Mouse (Mus musculus) G1E-ER4 (cell line): Measurements from ENCODE around the gene Urah. TPM values are rescaled to one million over a fixed set of nuclear protein-coding genes. Genes with fewer than 3 reads are reported as not detected.

ENCODE experiments used
- GATA1 ChIP-seq: IDR thresholded peaks from one replicate; pipeline ENCODE4 v1.8.0; 2012; ENCODE audit warnings: low read length, inconsistent platforms
- polyA plus RNA-seq: library from polyadenylated mRNA; stranded (reverse); fragments of >175 nt; gene quantifications from 2 replicates; pipeline ENCODE4 v1.2.3, GENCODE M21; 2012

Gene Urah
- polyA plus RNA-seq, 1 experiment = not detected

- no peak for TF ChIP-seq GATA1
Measured at GRCm38 (mm10) chr7:140854483-140854882, 19.7 kb downstream of the Urah start.

DNA sequence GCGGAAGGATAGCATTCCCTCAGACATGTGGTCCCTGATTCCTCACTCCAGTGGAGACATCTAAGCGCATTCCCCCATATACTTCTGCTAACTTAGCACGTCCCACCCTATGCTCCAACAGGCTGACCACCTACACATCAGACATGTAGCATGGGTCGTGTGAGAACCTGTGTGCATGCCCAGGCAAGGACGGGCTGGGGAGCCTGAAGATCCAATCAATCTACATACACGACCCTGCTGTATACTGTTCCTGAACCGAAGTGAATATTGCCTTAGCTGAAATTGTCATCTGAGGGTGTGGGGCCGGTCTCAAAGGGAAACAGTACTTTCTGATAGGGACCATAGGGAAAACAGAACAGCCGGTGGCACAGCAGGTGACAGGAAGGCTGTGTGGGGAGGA lies 20.4 kb downstream of the Urah start:
- TF ChIP-seq GATA1 = no peak

GRCm38 (mm10) chr7:140855860-140856784 lies 21.3 kb downstream of the Urah start, which contains the start of gene Gm45785:
Gene Gm45785, minus strand, starts transcription at chr7:140856331.
- TF ChIP-seq GATA1 = no peak

- no peak for TF ChIP-seq GATA1
Measured at GRCm38 (mm10) chr7:140856785-140857549, 22.1 kb downstream of the Urah start, which contains the start of gene Ric8a. Gene Ric8a, plus strand, starts transcription at chr7:140856957.

DNA sequence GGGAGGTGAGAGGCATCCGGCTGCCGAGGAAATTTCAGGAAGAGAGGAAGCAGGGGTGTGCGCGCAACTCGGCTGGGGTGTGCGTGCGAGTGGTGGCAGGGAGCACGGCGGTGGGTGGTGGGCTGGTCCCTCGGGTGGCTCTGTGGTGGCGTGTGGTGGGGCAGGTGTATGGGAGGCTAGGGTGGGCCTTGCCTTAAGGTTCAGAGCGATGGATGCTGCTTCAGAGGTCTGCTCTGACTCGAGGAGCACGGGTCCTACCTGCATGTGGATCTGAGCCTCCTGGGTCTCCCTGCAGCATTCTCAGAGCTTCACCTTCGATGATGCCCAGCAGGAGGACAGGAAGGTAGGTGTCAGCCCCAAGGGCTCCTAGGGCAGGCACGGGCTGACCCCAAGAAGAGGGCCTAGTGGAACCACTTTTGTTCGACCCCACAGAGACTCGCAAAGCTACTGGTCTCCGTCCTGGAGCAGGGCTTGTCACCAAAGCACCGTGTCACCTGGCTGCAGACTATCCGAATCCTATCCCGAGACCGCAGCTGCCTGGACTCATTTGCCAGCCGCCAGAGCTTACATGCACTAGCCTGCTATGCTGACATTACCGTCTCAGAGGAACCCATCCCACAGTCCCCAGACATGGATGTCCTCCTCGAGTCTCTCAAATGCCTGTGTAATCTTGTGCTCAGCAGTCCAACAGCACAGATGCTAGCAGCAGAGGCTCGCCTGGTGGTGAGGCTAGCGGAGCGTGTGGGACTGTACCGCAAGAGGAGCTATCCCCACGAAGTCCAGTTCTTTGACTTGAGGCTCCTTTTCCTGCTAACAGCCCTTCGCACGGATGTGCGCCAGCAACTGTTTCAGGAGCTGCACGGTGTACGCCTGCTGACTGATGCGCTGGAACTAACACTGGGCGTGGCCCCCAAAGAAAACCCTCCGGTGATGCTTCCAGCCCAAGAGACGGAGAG lies 23.0 kb downstream of the Urah start, which contains the start of gene Bet1l:
Bet1l (minus strand) TSS at position 28 of the 956 bp plus-strand sequence.
- no peak for TF ChIP-seq GATA1

- TF ChIP-seq GATA1 = no peak
Measured at GRCm38 (mm10) chr7:140858746-140859145, 23.9 kb downstream of the Urah start.

DNA sequence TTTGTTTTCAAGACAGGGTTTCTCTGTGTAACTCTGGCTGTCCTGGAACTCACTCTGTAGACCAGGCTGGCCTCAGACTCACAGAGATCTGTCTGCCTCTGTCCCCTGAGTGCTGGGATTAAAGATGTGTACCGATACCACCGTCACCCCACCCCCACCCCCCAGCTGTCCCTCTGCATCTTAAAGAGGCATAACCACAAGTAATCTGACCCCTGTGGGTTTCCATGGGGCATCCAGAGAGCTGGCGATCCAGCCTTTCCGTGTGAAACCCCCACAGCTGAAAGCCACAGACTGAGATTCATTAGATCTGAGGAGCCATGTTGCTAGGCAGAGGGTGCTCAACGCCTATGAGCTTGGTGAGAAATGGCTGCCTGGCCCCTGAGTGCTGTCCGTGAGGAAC lies 25.2 kb downstream of the Urah start:
- TF ChIP-seq GATA1 = no peak

GRCm38 (mm10) chr7:140860728-140861127 lies 25.9 kb downstream of the Urah start:
- TF ChIP-seq GATA1 = no peak

- TF ChIP-seq GATA1 = no peak
Measured at GRCm38 (mm10) chr7:140864761-140865160, 29.9 kb downstream of the Urah start.

- TF ChIP-seq GATA1 = no peak
Measured at GRCm38 (mm10) chr7:140874224-140874623, 39.4 kb downstream of the Urah start.

DNA sequence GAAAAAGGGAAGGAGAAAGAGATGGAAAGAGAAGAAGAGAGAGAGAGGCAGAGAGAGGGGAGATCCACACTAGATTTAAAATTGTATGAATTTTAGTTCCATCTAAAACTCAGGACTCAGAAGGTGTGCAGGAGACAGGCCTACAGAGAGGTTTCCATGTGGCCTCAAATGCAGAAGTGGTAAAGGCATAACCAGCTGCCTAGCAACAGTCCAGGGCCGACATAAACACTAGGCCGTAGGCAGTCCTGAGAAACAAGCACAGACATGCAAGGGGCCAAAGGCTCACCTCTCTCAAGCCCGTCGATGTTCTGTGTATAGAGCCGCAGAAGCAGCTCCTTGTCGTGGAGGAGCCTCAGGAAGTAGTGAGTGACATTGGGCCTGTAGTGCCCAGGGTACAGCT lies 42.5 kb downstream of the Urah start:
- TF ChIP-seq GATA1 = no peak

DNA sequence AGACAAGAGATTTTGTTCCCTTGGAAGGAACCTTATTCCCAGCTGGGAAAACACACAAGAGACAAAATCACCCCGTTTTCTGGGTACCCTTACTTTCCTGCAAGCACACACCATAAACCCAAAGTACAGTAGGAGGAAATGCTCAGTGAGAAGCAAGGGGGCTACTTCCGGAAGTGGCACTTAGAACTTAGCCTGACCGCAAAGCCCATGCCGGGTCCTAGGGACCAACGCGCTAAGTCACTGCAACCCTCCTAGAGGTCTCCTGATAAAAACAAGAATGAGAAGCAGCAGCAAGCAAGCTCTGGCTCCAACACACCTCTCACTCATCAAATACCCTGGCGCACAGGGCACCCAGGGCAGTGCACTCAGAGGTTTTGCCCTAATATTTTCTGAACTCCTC lies 44.5 kb downstream of the Urah start:
- TF ChIP-seq GATA1 = no peak

- TF ChIP-seq GATA1 = no peak
Measured at GRCm38 (mm10) chr7:140880419-140880818, 45.6 kb downstream of the Urah start.

DNA sequence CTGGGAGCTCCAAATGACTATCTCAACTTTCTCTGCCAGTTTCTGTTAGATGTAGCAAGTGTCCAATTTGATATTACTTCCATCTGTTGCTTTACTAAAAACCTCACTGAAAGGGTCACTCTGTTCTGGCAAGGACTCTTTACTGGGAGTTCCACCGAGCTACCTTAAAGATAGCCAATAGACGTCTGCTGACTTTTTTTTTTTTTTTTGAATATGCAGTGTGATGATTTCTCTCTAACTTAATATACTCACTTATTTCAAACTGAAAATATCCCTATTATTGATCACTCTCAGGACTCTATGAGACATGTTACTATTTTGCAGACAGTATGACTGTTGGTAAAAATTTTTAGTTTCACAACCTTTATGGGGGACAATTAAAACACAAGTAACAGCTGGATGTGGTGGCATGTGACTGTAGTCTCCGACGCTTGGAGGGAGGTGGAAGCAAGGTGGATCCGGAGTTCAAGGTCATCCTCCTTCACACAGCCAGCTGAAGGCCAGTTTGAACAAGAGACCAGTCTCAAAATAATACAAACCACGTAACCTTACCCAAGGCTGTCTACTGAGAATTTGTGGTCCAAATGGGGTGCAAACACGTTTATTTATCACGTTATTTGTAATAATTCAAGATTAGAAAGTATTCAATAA lies 46.2 kb downstream of the Urah start:
- no peak for TF ChIP-seq GATA1
